Mouse (Mus musculus): ENCODE measurements around the gene B4galnt4.
"Not testable (repeated sequence)": the region's sequence is repeated elsewhere in the genome, so short reads cannot be mapped to it uniquely, and the experiment has no call there.

B4galnt4 gene

GRCm38 (mm10) chr7:141060426-141061242, at the start of gene B4galnt4:
B4galnt4 (plus strand) TSS chr7:141061104.
- peak; percentile 42 to 45 for DNase-seq

DNA sequence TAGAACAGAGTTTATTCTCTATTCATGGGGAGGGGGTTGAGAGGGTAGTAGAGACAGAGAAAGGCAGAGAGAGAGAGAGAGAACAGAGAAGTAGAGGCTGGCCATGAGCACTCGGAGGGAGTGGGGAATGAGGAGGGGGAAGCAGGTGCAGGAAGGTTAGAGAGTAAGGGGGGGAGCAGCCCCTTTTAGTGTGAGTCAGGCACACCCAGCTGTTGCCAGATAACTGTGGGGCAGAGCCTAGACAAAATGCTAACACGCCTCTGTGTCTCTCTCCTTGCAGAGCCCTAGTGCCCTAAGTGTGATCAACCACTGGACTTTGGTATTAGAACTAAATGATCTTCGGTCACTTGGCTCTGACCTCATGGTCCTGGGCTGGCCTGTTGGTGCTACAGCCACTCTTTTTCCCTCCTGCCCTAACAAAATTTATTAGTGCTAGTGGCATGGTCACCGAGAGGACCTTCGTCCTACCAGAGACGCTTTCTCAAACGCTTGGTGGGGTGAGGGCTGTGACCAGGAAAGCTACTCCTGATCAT, 49.6 kb upstream of the B4galnt4 start:
- DNase-seq, result peak in 1 of 2 experiments; percentile 9

DNA sequence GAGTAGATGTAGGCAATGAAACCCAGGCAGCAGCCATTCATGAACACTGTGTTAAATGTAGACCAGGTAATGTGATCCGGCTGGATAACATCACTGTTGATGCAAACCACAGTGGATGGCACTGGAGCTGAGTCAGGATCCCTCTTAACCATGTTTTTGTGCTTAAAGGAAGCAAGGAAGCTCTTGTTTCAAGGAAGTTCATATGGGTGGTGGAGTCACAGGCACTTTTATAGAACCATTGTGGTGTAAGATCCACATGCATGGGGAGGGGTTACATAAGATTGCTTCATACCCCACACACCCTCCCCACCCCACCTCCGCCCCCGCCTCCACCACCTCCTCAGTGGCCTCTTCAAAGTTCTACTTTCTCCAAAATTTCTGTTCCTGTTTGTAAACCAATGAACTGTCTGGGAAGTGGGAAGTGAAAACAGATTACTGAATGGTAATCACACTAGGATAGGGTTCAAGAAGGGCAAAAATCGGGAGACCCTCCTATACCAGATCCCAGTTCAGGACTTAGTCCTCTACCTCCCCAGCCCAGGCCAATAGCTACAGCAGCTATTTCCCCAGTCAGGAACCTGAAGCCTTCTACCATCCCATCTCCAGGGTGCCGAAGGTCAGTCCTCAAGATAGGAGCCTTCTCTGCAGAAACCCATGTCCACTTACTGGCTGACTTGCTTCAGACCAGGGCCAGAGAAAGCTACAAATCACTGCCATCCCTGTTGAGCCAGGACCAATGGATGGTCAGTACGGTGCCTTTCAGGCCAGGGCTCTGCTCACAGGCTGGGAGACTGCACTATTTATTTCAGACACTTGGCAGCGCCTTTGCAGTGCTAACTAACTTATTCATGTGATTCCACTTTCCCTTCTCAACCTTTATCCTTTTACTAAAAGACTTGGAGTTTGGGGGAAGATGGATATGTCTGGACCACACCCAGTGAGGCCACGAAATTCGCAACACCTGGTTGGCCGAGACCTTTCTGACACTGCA, 43.9 kb upstream of the B4galnt4 start:
- DNase-seq, result no peak

- not testable (repeated sequence) for DNase-seq
Measured at GRCm38 (mm10) chr7:141017824-141018223, 43.1 kb upstream of the B4galnt4 start, which contains the start of gene Ifitm6. Ifitm6 (minus strand) TSS chr7:141017924.

DNA sequence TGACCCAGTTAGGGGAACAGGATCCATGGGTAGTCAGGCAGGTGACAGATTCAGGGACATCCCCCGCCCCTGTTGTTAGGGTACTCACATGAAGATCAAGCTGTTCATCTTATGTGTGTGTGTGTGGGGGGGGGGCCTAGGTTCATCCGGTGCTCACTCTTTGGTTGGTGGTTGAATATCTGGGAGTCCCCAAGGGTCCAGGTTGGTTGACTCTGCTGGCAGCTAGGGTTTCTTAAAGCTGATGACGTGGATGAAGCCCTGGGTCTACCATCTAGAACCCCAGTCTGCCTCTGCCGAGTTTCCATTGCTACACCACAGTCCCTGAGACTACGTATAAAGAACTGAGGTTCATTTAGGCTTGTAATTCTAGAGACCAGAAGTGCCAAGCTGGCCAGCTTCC, 41.9 kb upstream of the B4galnt4 start:
- no peak for DNase-seq

DNA sequence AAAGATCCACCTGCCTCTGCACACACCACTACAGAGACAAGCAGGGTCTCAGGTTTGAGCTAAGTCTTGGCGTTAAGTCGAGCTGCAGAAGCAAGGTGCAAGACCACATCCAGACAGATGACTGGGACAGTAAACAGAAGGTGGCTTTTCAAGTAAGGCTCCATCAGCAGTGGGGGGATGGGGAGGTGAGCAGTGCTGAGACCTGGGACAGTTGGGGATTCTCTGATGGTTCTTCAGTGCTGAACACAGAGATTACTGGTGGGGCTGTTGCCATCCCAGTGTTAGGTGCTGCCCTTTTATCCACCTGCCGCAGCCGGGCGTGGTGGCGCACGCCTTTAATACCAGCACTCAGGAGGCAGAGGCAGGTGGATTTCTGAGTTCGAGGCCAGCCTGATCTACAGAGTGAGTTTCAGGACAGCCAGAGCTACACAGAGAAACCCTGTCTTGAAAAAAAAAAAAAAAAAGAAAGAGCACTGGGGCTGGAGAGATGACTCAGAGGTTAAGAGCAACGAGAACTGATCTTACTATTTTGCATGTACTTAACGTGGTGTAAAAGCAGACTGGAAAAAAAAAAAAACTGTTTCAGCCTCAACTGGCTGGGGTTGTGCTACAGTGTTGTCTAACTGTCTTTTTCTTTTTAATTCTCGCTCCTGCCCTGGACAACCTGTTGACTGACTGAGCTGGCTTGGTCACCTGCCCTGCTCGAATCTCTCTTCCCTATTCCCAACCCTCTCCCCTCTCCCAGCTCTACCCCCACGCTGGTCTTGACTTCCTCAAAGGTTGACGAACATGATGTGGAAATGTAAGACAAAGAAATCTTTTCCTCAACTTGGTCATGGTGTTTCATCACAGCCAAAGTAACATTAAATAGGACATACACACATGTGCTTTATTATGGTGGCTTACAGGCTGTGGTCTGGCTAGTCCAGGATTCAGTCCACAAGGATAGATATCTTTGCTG, 39.1 kb upstream of the B4galnt4 start:
- DNase-seq, result no peak

GRCm38 (mm10) chr7:141024865-141025838, 35.8 kb upstream of the B4galnt4 start:
- DNase-seq, result no peak

GRCm38 (mm10) chr7:141026097-141026739, 34.7 kb upstream of the B4galnt4 start:
- DNase-seq, result no peak

GRCm38 (mm10) chr7:141026740-141027098, 34.2 kb upstream of the B4galnt4 start:
- DNase-seq, result no peak

- no peak for DNase-seq
Measured at GRCm38 (mm10) chr7:141028831-141029230, 32.1 kb upstream of the B4galnt4 start, which contains the start of gene Gm17387. Gm17387 (plus strand) TSS chr7:141029131.

GRCm38 (mm10) chr7:141030390-141030789, 30.5 kb upstream of the B4galnt4 start:
- DNase-seq, result no peak

DNA sequence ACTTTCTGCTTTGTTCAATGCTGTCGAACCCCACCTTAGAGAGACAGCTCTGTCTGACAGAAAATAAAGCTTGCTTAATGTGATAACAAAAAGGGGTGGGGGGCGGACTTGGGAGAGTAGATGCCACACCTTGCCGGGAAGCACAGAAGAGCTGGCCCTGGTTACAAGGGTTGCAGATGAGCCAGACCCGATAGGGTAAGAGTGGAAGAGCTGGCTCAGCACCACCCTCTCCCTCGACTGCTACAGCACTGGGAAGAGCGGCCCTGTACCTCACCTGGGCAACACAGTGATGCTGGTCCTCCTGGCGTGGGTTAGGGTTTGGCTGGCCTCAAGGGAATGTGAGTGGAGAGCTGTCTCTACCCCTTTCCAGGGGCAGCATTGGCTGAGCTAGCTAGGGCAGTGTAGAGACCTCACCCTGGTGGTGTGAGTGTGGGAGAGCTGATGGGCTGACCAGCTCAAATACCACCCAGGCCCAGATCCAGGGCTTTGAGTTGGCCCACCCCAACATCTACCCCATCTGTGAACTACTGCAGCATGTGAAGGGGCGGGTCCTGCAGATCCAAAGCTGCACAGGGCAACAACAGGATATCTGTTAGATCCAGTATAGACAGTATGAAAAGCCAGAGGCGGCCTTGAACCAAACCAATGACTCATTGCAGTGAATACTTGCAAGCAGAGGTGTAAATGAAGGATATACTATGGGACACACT, 28.3 kb upstream of the B4galnt4 start:
- no peak for DNase-seq

DNA sequence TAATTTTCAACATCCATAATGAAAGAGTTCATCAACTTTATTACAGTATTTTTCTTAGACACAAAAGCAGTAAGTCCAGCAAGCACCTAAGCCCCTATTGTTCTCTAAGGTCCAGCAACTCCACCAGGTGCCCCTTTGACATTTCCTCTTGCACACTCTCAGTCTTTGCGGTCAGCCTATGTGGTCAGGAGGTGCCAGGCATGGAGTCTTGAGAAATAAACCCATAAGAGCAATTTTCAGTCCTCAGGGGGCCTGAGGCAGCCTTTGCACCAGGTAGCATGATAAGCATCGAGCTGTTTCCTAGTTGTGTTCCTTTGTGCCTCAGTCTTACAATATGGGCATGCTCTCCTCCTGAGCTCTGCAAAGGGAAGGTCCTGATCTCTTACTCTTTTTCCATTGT, 24.3 kb upstream of the B4galnt4 start:
- not testable (repeated sequence) for DNase-seq

GRCm38 (mm10) chr7:141038090-141039032, 22.5 kb upstream of the B4galnt4 start:
- DNase-seq, result no peak

- DNase-seq, result no peak
Measured at GRCm38 (mm10) chr7:141039386-141040107, 21.4 kb upstream of the B4galnt4 start.

- DNase-seq, result no peak
Measured at GRCm38 (mm10) chr7:141040867-141041606, 19.9 kb upstream of the B4galnt4 start.

DNA sequence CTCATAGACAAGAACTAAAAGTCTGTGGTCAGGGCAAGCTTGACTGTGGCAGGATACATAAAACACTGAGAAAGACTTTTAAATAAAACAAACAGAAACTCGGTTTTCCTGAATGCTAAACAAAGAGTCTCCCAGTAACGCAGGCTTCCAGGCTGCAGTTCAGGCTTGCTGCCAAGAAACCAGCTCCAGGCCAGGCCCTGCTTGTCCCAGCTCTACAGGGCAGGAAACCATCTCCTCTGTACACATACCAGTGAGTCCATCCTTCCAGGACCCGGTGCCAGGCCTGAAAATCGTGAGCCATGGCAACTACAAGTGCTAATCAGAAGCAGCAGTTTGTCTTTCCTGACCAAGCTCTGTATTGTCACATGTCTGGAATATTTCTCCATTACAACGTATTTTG, 19.2 kb upstream of the B4galnt4 start:
- peak; percentile 65 to 67 for DNase-seq
